Mouse (Mus musculus): ENCODE measurements around the gene Inpp4b.

GRCm38 (mm10) chr8:81862738-81863137 lies 520.4 kb downstream of the Inpp4b start:
- TF ChIP-seq CTCF (IDR thresholded peaks at IDR 0.05; ENCODE audit: extremely low read depth, insufficient read length, insufficient replicate concordance, low read depth, low read length) (no peak), POLR2A (IDR thresholded peaks at IDR 0.05; ENCODE audit: low read depth, low read length) (no peak)

All from small intestine, adult 2 months (tissue).